Mouse (Mus musculus): ENCODE data around the gene Naa16. TPM values are rescaled to one million over a fixed set of nuclear protein-coding genes. Genes with fewer than 3 reads are reported as not detected.
A peak's percentile ranks its signal among the peaks of the same experiment; 100 is the strongest.

Naa16 gene
- total RNA-seq, 2 experiments from 2014 or later: 12.6 to 13.8 TPM

DNA sequence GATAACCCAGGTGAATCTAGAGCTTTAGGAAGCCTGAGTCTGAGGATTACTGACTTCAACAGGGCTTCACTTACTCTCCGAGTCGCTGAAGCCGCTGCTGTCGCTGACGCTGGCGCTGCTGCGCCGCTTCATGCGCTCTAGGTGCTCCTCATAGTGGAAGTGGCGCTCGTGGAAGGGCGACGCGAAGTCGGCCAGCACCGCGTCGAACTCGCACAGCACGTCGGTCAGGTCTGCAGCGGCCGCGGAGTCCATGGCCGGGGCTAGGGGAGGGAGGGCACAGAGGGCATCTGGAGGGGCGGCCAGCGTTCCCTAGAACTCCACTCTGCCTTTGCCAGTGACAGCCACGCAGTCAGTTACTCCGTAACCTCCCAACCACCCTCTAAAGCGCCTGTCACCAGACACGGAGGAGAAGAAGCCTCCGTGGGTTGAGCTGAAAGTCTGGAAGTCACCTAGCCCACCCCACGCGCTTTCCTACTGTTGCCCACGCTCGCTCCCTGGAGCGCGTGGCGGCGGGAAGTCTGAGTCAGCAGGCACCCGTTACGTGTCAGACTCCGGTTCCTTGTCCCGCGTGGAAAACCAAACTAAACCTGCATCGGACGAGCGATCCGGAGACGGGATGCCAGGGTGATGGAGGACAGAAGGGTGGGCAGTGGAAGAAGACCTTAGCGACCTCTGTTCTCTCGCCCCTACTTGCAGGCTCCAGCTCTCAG lies 89.8 kb downstream of the Naa16 start:
- DNase-seq: no peak
- intact Hi-C loops (cut with DNase I): loop anchor here (1.0 kb wide), 1 partner anchor 171 kb away; no protein-coding TSS in a partner anchor

DNA sequence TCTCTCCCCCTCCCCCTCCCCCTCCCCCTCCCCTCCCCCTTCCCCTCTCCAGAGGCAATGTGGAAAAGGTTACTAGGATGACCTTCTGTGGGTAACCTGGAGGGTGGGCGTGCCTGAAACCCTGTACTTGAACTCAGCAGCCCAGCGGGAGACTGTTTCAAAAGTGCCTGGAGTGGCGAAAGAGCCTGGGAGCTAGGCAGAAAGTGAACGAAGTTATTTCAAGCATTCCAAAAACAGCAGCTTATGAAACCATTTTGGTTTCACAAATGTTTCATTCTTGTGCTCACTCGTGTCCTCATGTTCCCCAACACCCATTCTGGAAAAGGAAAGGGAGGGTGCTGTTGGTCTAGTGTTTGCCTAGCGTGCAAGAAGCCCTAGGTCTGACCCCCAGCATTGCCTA lies 90.8 kb downstream of the Naa16 start:
- no peak for DNase-seq
- intact Hi-C loops (cut with DNase I): loop anchor here (1.0 to 10.0 kb wide), 2 partner anchors 95 to 170 kb away; no protein-coding TSS in a partner anchor

DNA sequence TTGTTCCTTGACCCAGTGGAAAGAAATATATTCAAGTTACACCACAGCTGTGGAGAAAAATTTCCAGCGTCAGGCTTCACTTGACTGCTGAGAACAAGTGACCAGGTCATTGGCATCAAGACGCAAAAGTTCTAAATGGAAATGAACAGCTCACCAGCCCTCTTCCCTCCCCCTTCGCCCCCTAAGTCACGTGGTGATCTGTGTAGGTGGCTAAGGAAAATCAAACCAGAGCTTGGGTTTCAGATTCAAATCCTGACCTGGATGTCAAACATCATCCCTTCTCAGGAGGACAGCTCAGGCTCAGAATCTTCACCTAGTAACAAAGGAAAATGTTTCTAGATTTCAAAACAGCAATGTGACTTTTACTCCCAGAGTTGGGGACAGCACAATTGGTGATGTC lies 91.3 kb downstream of the Naa16 start:
- DNase-seq: no peak
- intact Hi-C loops (cut with DNase I): loop anchor here (10.0 kb wide), 1 partner anchor 94 kb away; no protein-coding TSS in a partner anchor

DNA sequence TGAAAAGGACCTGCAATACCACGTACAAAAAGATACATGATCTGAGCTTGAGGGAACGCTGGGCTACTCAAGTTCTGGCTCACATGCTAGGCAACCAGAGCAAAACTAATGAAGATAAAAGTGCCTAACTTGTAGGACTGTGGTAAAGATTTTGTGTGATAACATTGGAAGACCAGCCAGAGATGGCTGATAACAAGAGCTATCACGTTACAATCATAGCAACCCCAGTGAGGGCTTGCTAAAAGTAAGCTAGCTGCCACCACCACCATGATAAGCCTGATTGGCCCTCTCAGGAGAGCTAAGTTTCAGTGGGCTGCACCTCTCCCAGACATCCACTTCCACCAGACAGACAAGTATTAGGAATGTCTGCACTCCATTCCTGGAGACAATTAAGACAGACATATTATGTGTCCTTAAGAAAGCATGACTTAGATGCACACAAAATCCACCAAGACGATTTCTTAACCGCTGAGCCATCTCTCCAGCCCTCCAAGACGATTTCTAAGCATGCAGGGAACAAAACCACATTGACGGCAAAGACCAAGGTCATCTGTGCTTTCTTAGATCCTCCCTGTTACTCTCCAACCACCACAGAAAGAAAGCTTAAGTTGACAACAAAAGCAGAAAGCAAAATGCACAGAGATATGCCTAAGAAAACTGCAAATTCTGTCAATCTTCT lies 92.1 kb downstream of the Naa16 start:
- intact Hi-C loops (cut with DNase I): loop anchor here (10.0 kb wide), 1 partner anchor 94 kb away; no protein-coding TSS in a partner anchor
- no peak for DNase-seq

DNA sequence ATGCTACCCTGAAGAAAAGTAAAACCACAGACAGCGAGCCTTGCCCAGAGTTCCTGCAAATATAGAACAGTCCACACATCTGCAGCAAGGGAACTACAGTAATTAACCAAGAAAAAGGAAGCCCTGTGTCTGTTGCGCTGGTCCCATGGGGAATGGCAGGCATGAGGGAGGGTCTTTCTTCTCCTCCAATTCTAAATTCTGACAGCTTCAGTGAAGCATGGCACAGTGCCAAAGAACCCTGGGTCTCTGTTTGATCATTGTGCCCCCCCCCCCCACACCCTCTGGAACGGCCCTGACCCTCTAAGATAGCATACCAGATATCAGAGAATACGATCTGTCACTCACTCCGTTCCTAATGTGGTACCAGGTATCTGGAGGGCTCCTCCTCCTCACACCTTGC lies 93.7 kb downstream of the Naa16 start:
- intact Hi-C loops (cut with DNase I): loop anchor here (10.0 kb wide), 1 partner anchor 92 kb away; no protein-coding TSS in a partner anchor

DNA sequence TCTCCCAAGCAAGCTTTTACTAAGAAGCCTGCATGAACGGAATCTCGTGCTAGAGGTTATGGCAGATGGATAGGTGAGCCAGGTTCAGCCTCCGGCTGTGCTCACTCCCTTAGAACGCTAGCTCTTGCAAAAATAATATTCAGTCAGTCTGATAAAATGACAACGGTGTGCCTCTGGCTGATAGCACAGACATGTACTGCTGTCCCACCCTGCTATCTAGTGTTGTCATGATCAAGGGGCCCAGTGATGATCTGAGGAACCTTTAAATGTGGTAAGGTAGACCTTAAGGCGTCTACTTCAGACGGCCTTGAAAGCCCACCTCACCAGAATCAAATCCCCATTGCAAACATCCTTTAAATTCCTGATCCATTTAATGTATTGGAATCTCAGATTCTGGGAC lies 94.4 kb downstream of the Naa16 start:
- no peak for DNase-seq
- intact Hi-C loops (cut with DNase I): loop anchor here (10.0 kb wide), 1 partner anchor 91 kb away; no protein-coding TSS in a partner anchor

More for the DNA sequence above, 93.7 kb downstream of the Naa16 start:
- peak; percentile 31 for DNase-seq

DNA sequence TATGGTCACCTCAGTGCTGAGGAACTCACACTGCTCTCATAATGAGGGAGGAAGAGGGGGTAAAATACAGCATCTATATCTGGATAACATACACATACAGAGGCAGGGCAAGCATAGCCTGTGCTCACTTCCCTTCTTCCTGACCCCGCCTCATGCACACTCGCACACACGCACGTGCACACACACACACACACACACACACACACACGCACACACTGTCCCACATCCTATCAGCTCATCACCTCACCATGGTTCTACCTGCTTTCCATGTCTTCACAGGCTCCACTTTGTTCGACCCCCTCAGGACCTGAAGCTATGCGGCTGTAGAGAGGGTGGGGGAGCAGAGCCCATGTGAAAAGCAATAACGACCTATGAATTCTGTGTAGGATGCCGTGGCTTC lies 95.0 kb downstream of the Naa16 start:
- intact Hi-C loops (cut with DNase I): loop anchor here (10.0 kb wide), 1 partner anchor 91 kb away; no protein-coding TSS in a partner anchor
- no peak for DNase-seq

DNA sequence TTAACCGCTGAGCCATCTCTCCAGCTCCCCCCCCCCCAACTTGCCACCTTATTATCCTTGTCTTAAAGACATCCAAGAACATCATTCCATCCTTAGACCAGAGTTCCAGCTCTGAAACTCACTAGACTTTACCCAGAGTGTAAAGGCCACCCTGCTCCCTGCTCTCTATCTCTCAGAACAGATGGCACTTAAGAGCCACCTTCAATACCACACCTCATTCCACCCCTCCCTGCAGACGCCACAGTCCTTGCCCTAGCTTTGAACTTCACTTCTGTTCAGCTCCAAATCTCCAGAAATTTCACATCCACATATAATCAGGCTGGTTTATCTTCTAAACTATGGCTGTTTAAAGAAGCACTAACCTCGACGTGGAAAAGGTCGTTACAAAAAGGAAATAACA lies 95.6 kb downstream of the Naa16 start:
- no peak for DNase-seq
- intact Hi-C loops (cut with DNase I): loop anchor here (10.0 kb wide), 1 partner anchor 90 kb away; no protein-coding TSS in a partner anchor

DNA sequence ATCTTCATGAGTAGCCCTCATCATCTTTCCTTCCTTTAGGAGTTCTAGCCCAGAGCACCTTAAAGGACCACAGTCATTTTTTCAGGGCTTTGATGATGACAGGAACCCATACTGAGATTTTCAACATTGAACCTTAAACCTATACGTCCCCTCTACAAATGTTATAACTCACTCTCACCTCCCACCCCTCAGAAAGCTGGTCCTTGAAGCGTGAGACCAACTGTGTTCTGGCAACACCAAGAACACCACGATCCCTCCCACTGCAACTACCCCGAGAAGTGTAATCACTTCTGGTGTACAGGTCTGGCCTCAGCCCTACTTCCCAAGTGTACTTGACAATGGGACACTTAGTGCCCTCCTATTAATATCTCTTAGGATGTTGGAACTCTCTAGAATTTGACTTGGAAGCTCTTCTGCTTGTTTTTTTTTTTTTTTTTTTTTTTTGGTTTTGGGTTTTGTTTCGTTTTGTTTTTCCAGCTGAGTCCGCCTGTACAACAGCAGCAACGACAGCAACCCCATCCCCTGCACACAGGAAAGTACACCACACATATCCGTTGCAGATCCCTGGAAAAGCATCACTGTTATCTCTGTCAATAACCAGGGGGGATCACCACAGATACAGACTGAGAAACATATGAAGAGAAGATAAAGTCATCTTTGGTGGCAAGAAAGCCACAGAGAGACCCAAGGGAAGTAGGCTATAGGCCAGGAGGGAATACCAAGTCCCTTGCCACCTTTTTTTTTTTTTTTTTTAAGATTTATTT lies 96.3 kb downstream of the Naa16 start:
- intact Hi-C loops (cut with DNase I): loop anchor here (10.0 kb wide), 1 partner anchor 89 kb away; no protein-coding TSS in a partner anchor
- no peak for DNase-seq

DNA sequence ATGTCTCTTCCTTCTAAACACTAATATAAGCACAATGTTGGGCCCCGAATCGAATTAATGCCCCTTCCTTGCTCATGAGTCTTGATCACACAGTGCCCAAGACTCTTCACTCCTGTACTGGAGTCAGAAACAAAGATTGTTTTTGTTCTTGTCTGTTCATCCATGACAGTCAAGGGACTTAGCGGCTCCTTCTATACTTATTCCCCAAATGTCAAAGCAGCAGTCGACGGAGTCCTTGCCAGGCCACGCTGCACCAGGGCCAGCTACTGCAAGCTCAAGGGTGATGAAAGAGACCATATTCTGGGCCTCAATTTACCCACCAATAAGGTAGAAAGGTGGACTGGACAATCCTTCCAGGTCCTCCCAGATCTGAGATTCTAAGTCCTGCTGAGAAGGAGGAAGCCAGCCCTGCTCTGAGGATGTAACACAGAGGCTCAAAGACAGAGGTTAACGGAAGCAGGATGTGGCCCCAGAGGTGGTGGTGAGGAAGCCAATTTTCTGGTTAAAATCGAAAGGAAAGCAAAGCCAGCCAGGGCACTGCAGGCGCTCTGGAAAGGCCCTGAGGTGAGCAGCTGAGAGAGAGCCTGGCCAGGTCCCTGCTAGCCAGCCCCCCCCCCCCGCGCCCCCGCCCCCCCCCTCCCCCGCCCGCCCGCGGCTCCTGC lies 97.3 kb downstream of the Naa16 start:
- intact Hi-C loops (cut with DNase I): loop anchor here (10.0 kb wide), 1 partner anchor 88 kb away; no protein-coding TSS in a partner anchor
- peak; percentile 69 for DNase-seq

DNA sequence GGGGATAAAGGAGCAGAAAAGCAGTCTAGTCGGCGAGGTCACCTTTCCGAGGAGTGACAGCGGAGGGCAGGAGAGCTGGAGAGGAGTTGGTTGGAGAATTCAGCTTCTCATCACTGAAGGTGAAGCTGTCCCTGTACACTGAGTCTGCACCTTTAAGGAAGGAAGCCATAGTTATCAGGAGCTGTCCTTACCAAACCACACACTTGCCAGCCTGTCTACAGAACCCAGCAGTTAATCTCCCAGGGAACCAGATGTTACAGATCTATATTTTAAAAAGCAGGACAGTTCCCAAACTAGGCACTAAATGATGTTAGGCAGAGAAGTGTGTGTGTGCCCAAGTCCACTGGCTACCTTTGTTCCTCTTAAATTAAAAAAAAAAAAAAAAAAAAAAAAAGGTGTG lies 98.9 kb downstream of the Naa16 start:
- DNase-seq: no peak
- intact Hi-C loops (cut with DNase I): loop anchor here (10.0 kb wide), 1 partner anchor 87 kb away; no protein-coding TSS in a partner anchor

DNA sequence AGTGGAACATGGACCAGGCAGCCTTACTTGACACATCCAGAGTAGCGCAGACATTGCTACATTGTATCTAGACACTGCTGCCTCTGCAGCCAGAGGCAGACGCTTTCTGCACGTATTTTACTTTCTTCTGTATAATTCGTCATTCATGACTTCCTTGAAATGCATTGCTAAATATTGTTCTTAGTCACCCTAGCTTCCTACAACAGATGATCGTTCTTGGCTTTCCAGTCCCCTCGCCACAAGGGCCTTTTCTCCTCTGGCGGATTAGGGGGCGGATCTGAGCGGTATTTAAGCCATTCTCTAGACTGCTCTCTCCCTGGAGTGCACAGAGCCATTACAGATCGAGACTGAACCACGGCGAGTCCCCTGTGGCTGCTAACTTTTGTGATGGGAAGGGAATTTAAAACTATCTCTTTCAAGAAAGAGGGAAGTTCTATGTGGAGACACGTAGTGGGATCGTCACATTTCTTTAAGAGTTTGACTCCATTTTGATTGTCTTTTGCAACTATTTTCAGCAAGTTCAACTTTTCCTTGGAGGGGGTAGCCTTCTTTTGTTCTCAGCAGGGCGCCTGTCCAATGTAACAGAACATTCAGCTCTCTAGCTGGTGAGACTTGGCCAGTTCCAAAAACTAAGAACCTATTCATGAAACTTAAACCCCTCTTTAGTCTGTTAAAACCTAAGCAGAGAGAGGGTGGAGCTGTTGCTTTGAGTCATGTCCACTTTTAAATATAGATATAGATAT lies 99.7 kb downstream of the Naa16 start:
- peak; percentile 30 for DNase-seq
- intact Hi-C loops (cut with DNase I): loop anchor here (10.0 kb wide), 1 partner anchor 86 kb away; no protein-coding TSS in a partner anchor

DNA sequence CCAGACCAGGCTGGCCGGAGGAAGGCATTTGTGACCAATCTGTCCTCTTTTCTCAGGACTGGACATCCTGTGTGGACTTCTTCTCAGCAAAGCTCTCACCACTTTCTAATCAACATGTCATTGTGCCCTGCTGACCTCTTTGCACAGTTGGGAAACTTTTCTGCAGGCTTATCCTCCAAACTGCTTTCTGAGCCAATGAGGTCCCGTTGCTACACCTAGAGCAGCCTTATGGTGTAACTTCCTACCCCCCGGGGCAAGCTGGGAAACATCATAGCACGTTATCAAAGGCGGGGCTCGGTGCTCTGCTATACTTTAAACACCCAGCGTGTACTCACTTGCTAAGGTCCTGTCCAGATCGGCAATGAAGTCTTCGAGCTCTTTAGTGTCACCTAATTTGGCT lies 100.7 kb downstream of the Naa16 start:
- no peak for DNase-seq
- intact Hi-C loops (cut with DNase I): loop anchor here (10.0 kb wide), 1 partner anchor 85 kb away; no protein-coding TSS in a partner anchor

DNA sequence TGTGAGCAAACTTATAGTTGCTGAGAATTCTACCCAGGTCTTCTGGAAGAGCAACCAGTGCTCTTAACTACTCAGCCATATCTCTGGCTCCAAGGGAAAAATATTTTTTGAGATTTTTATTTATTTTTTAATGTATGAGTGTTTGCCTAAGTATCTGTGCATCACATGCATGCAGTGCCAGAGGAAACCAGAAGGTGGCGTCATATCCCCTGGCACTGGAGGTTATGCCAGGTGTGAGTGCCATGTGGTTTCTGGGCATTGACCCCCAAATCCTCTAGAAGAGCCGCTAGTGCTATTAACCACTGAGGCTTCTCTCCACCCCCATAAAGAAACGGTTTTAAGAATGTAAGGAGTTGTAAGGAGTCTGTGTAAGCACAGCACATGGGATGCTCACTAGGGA lies 102.3 kb downstream of the Naa16 start:
- intact Hi-C loops (cut with DNase I): no loop called here

DNA sequence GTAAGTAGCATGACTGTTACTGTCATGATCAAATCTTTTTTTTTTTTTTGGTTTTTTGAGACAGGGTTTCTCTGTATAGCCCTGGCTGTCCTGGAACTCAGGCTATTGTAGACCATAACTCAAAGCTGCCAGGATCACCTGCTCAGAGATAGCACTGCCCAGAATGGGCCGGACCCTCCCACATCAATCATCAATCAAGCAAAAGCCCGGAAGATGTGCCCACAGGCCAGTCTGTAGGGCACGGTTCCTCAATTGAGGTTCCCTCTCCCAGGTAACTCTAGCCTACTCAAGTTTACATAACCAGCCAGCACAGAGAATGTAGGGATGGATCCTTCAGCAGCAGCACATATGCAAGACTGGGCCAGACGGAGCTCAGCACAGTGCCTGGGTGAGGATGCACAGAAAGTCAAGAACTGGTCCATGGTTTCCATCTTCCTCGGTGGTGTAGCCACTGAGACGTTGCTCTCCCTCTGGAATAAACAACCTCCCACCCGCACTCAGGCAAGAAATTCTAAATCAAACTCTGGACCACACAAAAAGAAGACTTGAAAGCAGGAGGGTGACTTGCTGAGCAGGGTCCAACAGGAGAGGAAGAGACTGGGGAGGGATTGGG lies 103.2 kb downstream of the Naa16 start:
- intact Hi-C loops (cut with DNase I): no loop called here
- no peak for DNase-seq

More for the DNA sequence above, 102.3 kb downstream of the Naa16 start:
- DNase-seq: no peak

DNA sequence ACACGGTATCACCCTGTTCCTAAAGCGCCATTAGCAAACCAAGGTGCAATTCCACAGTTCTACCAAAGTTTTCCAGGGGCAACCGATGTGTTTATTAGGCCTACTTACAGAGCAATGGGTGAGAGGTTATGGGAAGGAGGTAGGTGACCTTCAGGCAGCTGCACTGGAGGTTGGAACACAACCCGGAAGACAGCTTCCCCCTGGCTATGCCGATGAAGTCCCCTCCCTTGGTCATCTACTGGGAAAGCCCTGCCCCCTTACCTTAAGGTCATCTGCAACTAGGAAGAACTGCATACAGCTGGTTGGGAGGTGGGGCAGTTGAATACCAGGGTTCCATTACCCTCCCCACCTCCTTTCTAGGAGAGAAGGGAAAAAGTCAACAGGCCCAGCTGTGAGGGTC lies 105.0 kb downstream of the Naa16 start:
- DNase-seq: no peak
- intact Hi-C loops (cut with DNase I): no loop called here

DNA sequence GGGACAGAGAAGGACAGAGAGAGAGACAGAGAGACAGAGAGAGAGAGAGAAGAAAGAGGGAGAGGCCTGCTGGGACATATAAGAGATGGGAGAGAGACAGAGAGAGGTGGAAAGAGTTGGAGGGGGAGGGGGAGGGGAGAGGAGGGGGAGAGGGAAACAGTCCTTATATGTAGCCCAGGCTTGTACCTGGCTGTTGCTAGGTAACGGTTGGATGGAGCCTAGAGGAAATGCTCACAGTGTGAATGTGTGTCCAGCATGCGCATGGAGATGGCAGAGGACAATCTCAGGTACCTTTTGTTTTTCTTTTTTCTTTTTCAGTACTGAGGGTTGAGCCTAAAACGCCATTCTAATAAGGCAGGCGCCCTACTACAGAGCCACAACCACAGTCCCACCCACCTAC lies 106.0 kb downstream of the Naa16 start:
- intact Hi-C loops (cut with DNase I): no loop called here
- no peak for DNase-seq

DNA sequence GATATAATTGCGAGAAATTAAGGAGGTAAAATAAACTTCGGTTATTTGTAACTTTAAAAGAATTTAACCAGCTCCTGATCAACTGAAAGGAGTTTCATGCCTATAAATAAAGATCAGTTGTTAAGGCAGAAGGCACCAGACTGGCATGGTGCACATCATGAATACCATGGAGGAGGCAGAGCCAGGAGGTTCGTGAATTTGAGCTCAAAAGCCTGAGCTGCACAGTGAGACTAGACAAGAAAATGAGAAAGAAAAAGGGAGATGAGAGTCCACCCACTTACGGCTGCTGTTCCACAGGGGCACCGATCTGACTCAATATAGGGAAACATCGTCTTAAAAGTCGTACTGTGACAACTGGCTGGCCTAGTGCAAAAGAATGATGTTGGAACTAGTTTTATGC lies 106.6 kb downstream of the Naa16 start:
- no peak for DNase-seq
- intact Hi-C loops (cut with DNase I): no loop called here

All from left cerebral cortex, postnatal 4 days (tissue).